Mouse (Mus musculus): ENCODE measurements around the gene Manba. TPM values are rescaled to one million over a fixed set of nuclear protein-coding genes. Genes with fewer than 3 reads are reported as not detected.
"Not testable (repeated sequence)": the region's sequence is repeated elsewhere in the genome, so short reads cannot be mapped to it uniquely, and the experiment has no call there.

The Manba gene
- polyA plus RNA-seq, 2 experiments from 2014 or later = 22.4 to 32.8 TPM

GRCm38 (mm10) chr3:135487803-135488202, 2.4 kb downstream of the Manba start:
- no peak for ATAC-seq

GRCm38 (mm10) chr3:135489865-135490520, 4.6 kb downstream of the Manba start:
- no peak for ATAC-seq

- no peak for ATAC-seq
Observed at GRCm38 (mm10) chr3:135491102-135491501, 5.7 kb downstream of the Manba start.

GRCm38 (mm10) chr3:135493320-135493719, 7.9 kb downstream of the Manba start:
- ATAC-seq = not testable (repeated sequence)

GRCm38 (mm10) chr3:135497956-135498355, 12.5 kb downstream of the Manba start:
- ATAC-seq = not testable (repeated sequence)

- no peak for ATAC-seq
Observed at GRCm38 (mm10) chr3:135498891-135499290, 13.5 kb downstream of the Manba start.

GRCm38 (mm10) chr3:135503160-135503559, 17.7 kb downstream of the Manba start:
- ATAC-seq = no peak

- ATAC-seq = peak; percentile 93
Observed at GRCm38 (mm10) chr3:135505369-135505909, 20.0 kb downstream of the Manba start.

- no peak for ATAC-seq
Observed at GRCm38 (mm10) chr3:135505916-135506482, 20.6 kb downstream of the Manba start.

- no peak for ATAC-seq
Observed at GRCm38 (mm10) chr3:135507506-135507905, 22.1 kb downstream of the Manba start.

GRCm38 (mm10) chr3:135508191-135508590, 22.8 kb downstream of the Manba start:
- no peak for ATAC-seq

- no peak for ATAC-seq
Observed at GRCm38 (mm10) chr3:135510372-135510771, 25.0 kb downstream of the Manba start.

GRCm38 (mm10) chr3:135511683-135512082, 26.3 kb downstream of the Manba start:
- no peak for ATAC-seq

GRCm38 (mm10) chr3:135513270-135513669, 27.9 kb downstream of the Manba start:
- peak; percentile 82 for ATAC-seq

- peak; percentile 46 for ATAC-seq
Observed at GRCm38 (mm10) chr3:135513800-135514425, 28.5 kb downstream of the Manba start.

- ATAC-seq = peak; percentile 26
Observed at GRCm38 (mm10) chr3:135515246-135515645, 29.8 kb downstream of the Manba start.

GRCm38 (mm10) chr3:135516891-135517290, 31.5 kb downstream of the Manba start:
- ATAC-seq = peak; percentile 43

- ATAC-seq = no peak
Observed at GRCm38 (mm10) chr3:135518882-135519281, 33.5 kb downstream of the Manba start.

GRCm38 (mm10) chr3:135519584-135519983, 34.2 kb downstream of the Manba start:
- ATAC-seq = no peak

- no peak for ATAC-seq
Observed at GRCm38 (mm10) chr3:135521963-135522362, 36.6 kb downstream of the Manba start.

- ATAC-seq = no peak
Observed at GRCm38 (mm10) chr3:135522618-135523355, 37.4 kb downstream of the Manba start.

GRCm38 (mm10) chr3:135524900-135525299, 39.5 kb downstream of the Manba start:
- ATAC-seq = not testable (repeated sequence)

- ATAC-seq = no peak
Observed at GRCm38 (mm10) chr3:135529670-135530069, 44.3 kb downstream of the Manba start.

Data from CD4-positive, CD25-positive, alpha-beta regulatory T cell, adult 4 months (primary cell).